Mouse (Mus musculus) skeletal muscle tissue, adult 2 months (tissue): Measurements from ENCODE around the gene Lonrf2.

Experiments
- DNase-seq: peaks from one replicate; pipeline ENCODE4 v3.0.0-alpha.2; 2012; ENCODE audit warnings: low read depth, low spot score

The Lonrf2 gene

DNA sequence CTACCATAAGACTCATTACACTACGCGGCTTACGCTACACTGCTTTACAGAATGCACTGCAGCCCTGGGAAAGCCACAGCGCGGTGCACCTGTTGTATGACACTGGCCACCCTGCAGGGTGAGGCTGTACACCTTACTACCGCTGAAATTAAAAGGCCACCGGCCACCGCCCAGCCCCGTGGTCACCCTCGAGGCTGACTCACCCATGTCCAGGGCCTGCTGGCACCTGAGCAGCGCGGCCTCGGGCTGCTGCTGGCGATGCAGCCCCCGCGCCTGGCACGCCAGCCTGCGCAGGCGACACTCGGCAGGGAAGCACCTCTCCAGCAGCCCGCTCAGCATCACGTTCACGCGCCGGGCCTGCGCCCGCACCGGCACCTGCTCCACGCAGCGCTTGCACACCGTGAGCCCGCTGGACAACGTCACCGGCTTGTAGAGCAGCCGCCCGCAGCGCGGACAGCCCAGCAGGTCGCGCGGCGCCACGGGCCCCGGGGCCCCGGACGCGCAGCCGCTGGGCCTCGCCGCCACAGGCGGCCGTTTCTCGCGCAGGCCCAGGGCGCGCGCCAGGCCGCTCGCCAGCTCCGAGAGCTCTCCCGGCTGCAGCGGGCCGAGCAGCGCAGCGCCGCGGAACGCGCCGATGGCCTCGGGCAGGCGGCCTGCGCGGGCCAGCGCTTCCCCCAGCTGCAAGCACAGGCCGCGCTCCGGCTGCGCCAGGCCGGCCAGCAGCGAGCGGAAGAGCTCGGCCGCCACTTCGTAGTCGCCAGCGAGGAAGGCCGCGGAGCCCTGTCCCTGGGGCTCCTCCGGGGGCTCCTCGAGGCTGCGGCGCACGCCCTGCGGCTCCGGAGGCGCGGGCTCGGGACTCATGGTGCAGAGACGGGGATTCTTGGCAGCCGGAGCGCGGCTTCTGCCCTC, 689 bp downstream of the Lonrf2 start:
- no peak for DNase-seq

DNA sequence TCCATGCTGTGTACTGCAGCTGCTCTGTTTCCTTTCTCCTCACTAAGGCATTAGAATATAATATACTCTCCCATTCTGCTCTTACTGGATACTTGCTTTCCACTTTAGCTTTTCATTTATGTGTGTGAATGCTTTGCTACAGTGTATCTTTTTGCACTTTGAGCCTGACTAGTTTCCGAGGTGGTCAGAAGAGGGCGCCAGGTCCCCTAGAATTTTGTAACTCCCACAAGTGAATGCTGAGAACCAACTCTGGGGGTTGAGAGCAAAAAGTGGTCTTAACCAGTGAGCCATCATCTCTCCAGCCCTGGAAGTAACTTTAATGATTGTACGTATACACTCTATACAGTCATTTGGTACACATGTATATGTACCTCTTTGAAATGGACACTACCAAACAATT, 1.6 kb downstream of the Lonrf2 start:
- DNase-seq, result no peak

DNA sequence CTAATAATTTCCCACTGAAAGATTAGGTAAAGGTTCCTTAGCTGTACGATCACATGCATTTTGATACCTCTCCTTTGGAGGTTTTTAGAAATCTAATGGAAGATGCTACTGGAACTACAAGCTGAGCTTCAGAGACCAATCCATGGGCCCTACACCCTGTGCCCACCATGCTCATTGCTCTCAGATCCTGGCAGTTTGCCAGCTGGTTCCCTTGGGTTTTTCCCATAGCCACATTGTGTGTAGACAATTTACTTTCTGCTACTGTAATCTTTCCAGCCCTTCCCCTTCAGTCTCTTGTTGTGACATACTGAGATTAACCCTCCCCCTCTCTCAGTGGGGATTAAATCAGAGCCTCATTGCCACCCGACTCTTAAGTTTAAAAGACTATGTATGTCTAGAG, 11.6 kb downstream of the Lonrf2 start:
- no peak for DNase-seq

DNA sequence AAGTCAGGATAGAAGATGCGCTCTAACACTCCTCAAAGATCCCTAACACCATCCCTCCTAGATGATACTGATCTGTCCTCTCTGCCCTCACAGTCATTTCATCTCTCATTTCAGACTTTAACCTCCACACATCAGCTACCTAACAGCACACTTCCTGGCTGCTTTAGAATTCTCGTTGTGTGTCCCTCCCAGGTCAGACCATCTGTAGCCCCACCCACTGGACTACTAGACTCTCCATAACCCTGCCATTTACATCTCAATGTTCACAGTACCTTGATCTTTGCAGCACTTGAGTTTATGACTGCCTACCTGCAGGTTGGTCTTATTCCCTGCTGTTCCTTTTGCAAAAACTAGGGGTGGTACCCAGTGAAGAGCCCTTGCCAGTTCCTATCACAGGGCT, 12.7 kb downstream of the Lonrf2 start:
- DNase-seq, result no peak

DNA sequence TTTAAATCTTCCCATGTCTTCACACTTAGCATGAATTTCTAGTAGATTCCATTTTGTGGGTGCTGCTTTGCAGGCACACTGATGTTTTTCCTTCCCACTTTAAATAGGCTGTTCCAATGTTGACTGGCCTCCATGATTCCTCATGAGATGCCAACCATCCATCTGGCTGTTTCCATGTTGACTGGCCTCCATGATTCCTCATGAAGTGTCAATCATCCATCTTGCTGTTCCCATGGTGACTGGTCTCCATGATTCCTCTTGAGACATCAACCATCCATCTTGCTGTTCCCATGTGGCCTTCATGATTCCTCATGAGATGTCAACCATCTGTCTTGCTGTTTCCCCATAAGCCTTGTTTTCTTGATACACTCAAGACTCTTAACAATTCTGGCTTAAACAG, 16.8 kb downstream of the Lonrf2 start:
- DNase-seq, result no peak

DNA sequence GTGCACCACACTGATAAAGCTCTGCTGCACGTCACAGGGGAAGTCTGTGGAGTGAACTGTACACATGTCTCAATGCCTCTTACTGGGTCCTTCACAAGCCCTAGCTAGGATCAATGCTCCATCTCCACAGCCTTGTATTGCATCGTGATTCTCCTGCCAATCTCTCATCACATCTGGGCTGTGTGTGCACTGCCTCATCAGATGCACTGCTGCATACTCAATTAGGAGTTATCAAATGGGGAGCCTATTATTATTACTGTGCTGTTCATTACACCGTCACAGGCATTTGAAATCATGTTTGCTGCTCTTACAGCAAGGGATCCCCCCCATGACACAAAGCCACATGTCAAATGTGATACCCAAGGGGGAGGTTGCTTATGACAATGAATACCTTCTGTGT, 18.8 kb downstream of the Lonrf2 start:
- no peak for DNase-seq

DNA sequence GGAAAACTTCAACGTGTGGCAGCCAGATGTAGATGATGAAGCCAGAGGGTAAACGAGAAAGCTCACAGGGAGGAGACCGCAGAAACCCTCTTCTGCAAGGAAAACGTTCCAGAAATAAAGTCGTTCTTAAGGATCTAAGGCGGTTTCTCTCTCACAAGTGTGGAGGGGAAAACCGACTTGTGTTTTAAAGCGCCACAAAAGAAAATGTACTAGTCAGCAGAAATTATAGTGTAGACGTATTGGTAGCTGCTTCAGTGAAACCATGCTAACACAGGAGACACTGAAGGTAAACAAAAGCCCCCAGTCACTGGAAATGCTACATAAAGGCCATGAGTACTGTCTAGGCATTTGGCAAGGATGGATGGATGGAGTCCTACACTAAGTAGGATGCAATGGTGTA, 19.2 kb downstream of the Lonrf2 start:
- DNase-seq, result no peak

DNA sequence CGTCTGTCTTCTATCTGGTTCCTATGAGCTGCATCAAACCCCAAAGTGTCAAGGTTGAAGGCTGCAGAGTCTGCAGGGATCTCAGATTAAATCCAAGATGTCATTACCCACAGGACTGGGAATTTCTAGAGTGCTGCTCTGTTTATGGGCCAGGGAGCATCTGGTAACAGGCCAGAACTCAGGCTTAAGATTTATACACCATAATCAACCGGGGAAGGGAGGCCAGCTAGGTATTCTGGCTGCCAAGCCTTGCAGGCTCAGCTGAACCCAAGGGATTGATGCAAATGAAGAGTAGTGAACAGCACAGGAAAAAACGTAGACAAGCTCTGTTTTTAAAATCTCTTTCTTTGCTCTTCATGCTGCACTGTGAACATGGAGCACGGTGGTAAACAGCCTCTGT, 20.2 kb downstream of the Lonrf2 start:
- no peak for DNase-seq

DNA sequence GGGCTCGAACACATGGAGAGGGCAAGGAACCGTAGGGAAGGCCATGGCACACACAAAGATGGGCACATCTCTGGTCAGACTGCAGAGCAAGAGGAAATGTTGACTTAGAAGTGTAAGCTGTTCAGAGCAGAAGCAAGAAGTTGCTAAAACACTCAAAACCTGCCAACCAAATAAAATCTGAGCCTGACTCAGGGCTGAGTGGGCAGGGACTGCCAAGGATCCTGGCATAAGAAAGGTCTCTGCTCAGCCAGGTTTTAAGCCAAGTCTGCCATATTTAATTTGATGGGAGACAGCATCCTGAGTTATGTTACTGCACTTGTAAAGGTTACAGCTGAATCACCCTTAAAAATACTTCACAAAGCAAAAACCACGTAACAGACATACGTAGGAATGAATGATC, 29.4 kb downstream of the Lonrf2 start:
- DNase-seq, result no peak

DNA sequence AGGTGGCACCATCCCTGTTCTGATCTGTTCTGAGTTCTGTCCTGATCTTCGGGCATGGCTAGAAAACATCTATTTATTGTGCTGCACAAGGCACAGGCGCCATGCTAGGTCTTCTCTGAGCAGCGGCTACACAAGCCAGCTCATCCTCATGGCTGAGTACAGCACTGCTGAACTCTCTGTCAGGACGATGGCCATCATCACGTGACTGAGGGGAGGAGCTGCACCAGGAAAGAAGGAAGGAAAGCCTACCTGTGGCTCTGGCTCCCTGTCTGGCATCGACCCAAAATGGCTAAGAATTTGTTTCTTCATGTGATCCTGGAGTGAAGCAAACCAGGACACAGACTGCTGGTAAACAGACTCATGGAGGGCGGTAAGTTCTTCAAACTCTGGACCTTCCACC, 36.1 kb downstream of the Lonrf2 start:
- no peak for DNase-seq

DNA sequence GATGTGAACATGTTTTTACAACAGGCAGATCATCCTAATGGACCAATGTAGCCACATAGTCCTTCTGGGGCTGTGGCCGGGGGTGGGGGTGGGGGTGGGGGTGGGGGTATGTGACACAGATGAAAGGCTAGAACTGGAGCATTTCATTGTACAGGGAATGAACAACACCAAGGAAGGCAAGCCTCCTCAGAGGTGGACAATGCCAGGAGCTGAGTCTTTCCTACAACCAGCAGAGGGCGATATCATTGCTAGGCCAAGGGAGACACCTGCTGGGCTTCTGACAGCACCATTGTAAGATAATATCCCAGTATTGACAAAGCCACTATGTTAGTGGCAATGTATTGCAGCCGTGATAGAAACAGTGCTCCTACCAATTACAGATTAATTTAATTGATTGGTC, 37.2 kb downstream of the Lonrf2 start:
- DNase-seq, result no peak

DNA sequence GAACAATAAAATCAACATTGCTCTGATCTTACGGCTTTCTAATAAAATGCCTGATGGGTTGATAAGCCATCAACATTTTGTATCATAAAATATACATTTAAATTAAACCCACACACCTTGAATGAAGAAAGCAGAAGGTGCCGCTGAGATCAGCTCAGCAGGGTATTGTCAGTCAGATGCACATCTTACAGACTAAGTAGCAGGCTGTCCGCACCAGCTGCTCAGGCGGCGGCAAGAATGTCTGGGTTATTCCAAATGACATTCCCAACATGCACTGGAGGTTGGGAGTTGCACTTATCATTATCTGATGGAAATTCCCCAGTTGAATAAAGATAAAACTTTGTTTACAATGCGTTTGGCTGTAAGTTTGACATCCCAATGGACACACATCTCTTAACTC, 39.6 kb downstream of the Lonrf2 start:
- DNase-seq, result no peak

DNA sequence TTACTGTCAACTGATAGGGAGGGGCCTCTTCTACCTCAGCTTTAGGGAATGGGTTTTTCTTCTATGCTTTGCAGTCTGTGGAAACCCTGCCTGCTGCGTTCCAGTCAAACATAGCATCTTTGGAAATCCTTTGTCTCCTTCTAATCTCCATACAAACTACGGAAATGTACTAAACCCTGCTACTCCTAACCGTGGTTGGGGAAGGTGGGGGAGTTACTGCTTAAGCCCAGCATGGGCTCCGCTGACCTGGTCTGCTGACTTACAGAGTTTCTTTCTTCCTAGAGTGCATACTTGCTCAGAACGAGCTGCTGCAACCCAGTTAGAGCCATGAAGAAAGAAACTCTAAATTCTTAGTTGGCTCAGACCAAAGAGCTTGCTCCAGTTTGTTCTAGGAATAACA, 41.0 kb downstream of the Lonrf2 start:
- DNase-seq, result no peak

DNA sequence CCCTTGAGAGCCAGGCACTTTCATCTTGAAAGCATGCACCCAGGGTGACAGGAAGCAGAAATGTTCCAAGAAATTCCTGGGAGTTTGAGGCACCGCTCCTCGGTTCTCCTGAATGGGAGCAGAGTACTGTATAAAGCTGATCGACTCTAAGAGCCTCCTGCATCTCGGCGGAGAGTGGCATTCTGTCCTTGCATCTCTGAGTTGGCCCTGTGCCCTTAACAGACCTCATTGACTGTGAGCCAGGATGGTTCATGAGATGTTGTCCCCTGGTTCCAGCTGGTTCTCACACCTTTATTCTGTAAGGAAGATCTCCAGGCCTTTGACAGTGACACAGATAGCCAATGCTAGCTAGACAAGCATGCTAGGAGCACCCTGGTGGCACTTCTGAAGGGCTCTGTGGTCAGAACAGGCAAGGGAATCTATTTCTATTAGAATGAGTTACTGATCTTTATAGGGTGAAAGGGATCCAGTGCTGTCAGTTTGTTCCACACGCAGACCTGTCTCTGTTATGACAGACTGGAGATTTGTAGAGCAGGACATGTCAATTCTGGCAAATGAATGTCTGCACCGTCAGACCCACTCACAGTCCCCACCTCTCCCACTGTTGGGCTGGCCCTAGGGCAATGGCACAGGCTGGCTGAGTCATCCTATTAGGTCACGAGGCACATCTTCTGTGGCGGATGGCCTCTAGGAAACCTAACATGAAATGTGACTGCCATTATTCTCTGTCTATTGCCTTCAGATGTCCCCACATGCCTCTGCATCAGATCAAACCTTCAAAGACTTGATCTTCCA, 45.3 kb downstream of the Lonrf2 start:
- no peak for DNase-seq

DNA sequence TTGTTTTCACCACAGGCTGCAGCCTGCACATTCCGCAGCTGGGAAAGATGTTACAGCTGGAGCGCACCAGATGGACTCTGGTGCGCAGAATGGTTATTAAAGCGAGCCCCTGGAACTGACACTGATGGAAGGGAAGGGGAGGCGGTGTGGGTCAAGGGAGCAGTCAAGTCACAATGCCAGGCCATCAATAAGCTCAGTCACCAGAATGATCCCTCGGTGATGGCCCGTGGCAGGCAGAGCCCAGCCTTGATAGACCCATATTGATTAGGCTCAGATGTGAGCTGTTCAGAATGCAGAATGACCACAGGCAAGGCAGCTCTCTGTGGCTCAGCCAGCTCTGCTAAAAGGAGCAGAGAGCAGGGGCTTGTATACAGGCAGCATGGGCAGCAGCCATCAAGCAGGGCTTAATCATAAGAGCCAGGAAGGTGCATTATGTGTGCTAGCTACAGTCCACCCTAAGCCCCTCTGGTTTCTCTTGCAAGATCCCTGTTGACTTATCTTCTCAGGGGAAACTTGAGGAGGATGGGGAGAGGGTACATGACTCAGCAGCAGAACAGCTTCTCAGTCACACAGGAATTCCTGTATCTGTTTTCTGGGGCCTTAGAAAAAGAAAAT, 46.4 kb downstream of the Lonrf2 start:
- DNase-seq, result no peak

DNA sequence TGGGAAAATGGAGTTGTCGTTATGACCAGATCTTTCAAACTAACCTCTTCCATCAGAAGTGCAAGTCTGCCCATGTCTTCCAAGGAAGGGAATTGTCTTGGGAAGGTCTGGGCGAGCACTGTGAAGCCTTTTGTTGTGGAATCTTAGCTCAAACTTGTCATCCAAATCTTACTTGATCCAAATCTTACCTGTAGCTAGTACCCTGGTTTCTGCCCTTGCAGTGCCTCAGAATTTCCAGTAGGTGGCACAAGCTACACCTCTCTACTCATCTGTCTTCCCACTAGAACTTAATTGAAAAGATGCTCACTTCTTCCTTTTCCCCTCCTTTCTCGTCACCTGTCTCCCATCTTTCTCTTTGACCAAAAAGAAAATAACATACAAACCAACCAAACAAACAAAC, 47.6 kb downstream of the Lonrf2 start:
- DNase-seq, result no peak

DNA sequence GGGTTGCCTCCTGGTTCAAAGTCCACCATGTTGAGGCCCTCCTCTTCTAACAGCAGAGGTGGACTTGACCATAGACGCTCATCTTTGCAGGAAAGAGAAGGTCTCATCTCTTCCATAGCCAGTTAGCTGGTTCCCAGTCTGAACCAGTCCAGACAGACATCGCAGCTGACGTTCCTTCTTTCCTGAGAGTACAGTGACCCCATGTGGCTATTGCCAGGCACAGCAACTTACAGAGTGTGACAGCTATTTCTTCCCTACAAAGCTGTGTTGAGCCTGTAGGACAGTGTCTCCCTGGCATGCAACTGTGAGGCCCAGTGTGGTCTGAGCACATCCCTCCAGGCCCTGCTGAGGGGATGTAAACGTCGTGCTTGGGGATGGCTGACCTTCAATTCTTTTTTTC, 49.1 kb downstream of the Lonrf2 start:
- DNase-seq, result peak; percentile 27

DNA sequence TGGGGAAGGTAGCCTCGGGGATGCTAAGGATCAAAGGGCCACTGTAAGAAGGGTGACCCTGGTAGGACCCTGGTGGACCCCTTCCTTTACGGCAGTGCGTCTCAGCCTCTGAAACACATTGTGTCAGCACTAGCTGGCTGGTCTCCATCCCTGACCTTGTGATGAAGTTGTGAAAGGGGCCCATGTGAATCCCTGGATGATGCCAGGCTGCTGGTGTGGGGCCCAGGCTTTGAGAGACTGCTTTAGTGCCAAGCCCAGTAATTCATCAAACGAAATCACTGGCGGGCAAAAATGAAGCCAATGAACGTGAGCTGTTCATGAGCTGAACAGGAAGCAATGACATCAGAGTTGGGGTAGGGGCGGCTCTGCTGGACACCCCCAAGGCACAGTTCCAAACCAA, 50.2 kb downstream of the Lonrf2 start:
- DNase-seq, result no peak

DNA sequence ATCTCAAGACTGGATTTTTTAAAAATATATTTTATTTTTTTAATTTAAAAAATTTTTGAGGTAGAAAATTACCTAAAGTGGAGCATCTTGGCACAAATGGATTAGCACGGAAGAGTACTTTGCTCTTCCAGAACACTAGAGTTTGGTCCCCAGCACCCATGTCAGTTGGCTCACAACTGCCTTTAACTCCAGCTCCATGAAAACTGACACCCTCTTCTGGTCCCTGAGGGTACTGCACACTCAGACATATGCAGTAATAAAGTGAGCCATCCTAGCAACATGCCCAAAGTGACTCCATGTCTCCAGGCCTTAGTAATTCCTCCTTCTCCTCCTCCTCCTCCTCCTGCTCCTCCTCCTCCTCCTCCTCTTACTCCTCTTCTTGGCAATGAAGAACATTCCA, 58.2 kb downstream of the Lonrf2 start:
- DNase-seq, result no peak

DNA sequence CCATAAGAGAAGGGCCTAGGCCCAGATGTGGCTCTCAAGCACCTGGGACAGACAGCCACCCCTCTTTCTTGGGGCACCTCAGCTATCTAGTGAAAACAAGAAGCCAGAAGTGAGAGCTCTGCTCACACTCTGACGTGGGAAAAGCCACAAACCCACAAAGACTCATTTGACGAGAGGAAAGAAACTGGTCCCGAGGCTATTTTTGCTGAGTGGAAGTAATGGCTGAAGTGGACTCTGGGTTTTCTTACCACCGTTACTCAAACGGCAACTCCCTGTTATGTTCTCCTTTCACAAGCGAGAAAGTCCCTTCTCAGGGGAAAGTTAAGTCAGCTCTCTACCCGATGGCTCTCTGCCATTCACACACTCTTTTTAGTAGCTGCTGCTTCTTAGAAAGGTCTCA, 59.0 kb downstream of the Lonrf2 start:
- DNase-seq, result no peak

DNA sequence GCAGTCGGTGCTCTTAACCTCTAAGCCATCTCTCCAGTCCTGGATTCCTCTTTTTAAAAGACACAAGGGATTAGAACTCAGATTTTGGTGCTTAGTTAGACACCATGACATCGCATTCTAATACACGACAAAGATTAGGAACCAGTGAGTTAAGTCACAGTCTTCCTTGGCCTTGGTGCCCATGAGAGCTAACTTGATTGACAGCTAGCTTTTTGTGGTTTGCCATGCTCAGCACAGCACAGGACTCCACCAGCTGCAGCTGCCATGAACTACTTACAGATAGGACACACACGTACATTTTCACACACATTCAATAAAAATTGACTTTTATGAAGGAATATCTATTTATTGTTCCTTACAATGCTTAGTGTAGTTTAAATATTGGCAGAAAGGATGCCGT, 60.8 kb downstream of the Lonrf2 start:
- DNase-seq, result no peak

DNA sequence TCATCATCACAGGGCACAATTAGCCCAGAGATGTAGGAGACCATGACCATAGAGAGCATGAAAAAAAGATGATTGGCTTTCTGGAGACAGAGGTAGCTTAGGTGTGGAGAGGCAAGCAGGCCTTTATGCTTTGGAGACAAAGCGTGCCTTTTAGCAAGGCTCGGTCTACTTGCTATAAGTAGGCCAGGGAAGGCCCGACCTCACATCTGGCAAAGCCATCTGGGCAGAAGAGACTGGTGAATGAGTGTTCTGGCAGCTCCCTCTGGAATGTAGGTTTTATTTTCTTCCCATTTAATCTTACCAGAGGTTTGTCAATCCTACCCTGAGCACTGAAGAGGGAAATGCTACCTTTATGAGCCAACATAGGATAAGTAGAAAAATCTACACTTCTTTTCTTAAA, 65.8 kb downstream of the Lonrf2 start:
- DNase-seq, result no peak

DNA sequence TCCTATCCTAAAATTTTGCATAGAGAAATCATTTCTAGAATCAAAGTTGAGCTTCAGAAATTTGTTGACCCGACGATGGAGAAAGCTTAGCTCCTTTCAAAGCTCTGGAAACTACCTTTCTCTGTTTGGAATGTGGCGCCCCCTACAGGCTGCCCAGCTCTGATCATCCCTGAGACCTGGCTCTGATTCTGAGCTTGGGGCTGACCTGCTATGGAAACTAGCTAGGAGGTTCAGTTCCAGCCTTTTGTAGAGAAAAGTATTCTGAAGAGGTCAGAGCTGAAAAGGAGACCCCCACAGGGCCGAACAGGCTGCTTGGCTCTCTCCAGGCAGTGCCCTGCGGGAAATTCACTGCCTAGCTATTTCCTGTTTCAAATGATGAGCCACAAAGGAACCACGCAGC, 66.6 kb downstream of the Lonrf2 start:
- no peak for DNase-seq
